Mouse (Mus musculus): ENCODE measurements around the gene Ltk.

DNA sequence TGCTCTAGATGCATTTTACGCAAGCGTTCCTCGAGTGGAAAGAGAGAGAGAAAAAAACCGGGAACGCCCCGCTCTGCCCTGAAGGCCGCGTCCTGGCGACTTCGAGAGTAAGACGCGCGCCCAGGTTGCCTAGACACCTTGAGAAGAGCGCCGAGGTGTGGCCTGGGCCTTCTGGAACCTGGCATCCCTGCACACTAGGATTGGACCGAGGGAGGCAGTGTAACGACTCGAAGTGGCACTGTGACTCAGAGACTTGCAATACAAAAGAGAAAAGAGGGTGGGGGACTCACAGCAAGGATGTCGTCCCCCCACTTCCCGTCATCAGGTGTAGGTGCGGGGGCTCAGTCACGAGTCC, 16.4 kb downstream of the Ltk start:
- TF ChIP-seq EP300 (IDR thresholded peaks at IDR 0.05; ENCODE audit: low read depth) = no peak
- no peak for TF ChIP-seq CTCF (IDR thresholded peaks at IDR 0.05; ENCODE audit: low read depth)
